Mouse (Mus musculus): ENCODE measurements around the gene Ppp2r2c.

- peak; percentile 51 for TF ChIP-seq CTCF (IDR thresholded peaks at IDR 0.05)
- TF ChIP-seq POLR2A (IDR thresholded peaks at IDR 0.05; ENCODE audit: insufficient read depth, low read depth, low read length): no peak
These were observed 7.2 kb upstream of the Ppp2r2c start for GRCm38 (mm10) chr5:36861084-36861483.
